Mouse (Mus musculus) retina, embryonic 14.5 days (tissue): ENCODE measurements at regions not wholly inside any gene's neighbourhood (a gene's known extent, or its start where the extent isn't known, plus 50 kb on each side); places are given as distances from the start of the nearest gene placed in this dataset.

ENCODE experiments used
- DNase-seq: peaks from one replicate; pipeline ENCODE4 v3.0.0-alpha.2; 2015; ENCODE audit warnings: low spot score

GRCm38 (mm10) chr10:110650851-110651250, 94.4 kb upstream of the E2f7 start:
- peak; percentile 16 for DNase-seq

GRCm38 (mm10) chr10:110654070-110654469, 91.2 kb upstream of the E2f7 start:
- no peak for DNase-seq

- no peak for DNase-seq
These were observed 87.0 kb upstream of the E2f7 start for GRCm38 (mm10) chr10:110658153-110658695.

GRCm38 (mm10) chr10:110676503-110676902, 68.7 kb upstream of the E2f7 start:
- peak; percentile 79 for DNase-seq
